Mouse (Mus musculus) lung, postnatal 0 days (tissue): ENCODE measurements around the gene Stk11. TPM values are rescaled to one million over a fixed set of nuclear protein-coding genes. Genes with fewer than 3 reads are reported as not detected.

Experiments
- ATAC-seq: fragments of 200-750 bp; cut with Nextera tagmentation; 2 replicates; pipeline ENCODE4 v1.8.0; 2017; ENCODE audit warnings: moderate library complexity
- DNase-seq: peaks from one replicate; pipeline ENCODE4 v3.0.0-alpha.2; 2016; ENCODE audit warnings: low spot score
- H3K27ac ChIP-seq: fragments of 300-500 bp; sonication (generic); 2 replicates; pipeline ENCODE4 v1.5.1; 2014; ENCODE audit warnings: antibody characterized with exemption, mild to moderate bottlenecking, low read length, mixed read lengths
- H3K27me3 ChIP-seq: fragments of 300-500 bp; sonication (generic); replicated peaks from 2 replicates; pipeline ENCODE4 v1.6.1; 2014; ENCODE audit warnings: low read length, mixed read lengths; ENCODE audit not compliant: insufficient read depth
- H3K36me3 ChIP-seq: fragments of 300-500 bp; sonication (generic); 2 replicates; pipeline ENCODE4 v1.6.1; 2014; ENCODE audit warnings: low read length, mixed read lengths; ENCODE audit not compliant: insufficient read depth
- H3K4me1 ChIP-seq: fragments of 300-500 bp; sonication (generic); 2 replicates; pipeline ENCODE4 v1.6.1; 2014; ENCODE audit warnings: antibody characterized with exemption, low read depth, low read length, mixed read lengths; ENCODE audit not compliant: insufficient read depth
- H3K4me2 ChIP-seq: fragments of 300-500 bp; sonication (generic); replicated peaks from 2 replicates; pipeline ENCODE4 v1.6.1; 2014; ENCODE audit warnings: low read depth, mild to moderate bottlenecking, low read length, moderate library complexity, mixed read lengths
- H3K4me3 ChIP-seq: fragments of 300-500 bp; sonication (generic); 2 replicates; pipeline ENCODE4 v1.5.1; 2014; ENCODE audit warnings: low read depth, low read length
- H3K9ac ChIP-seq: fragments of 300-500 bp; sonication (generic); replicated peaks from 2 replicates; pipeline ENCODE4 v1.6.1; 2014; ENCODE audit warnings: low read depth, mild to moderate bottlenecking
- H3K9me3 ChIP-seq: fragments of 300-500 bp; sonication (generic); 2 replicates; pipeline ENCODE4 v1.6.1; 2016; ENCODE audit warnings: low read length, mixed read lengths
- CTCF ChIP-seq: IDR thresholded peaks from 2 replicates; pipeline ENCODE4 v1.5.1; 2016; ENCODE audit warnings: antibody characterized with exemption, mild to moderate bottlenecking
- EP300 ChIP-seq: IDR thresholded peaks from 2 replicates; pipeline ENCODE4 v1.6.1; 2016; ENCODE audit warnings: antibody characterized with exemption, mild to moderate bottlenecking, control low read depth
- WGBS: fragments of 180-500 bp; shearing (Covaris S2); extraction: QIAGEN DNeasy Blood & Tissue Kit; methylation state at CpG from one replicate; pipeline ENCODE4 v1.1.7; 2014; 5-methylcytosine and 5-hydroxymethylcytosine counted together
- polyA plus RNA-seq: library from polyadenylated mRNA; unstranded; fragments of >200 nt; fragmentation: Nextera tagmentation; extraction: Ambion mirVana; gene quantifications from 2 replicates; pipeline ENCODE4 v1.2.1, GENCODE M21; 2015

Stk11 gene
- polyA plus RNA-seq, 1 experiment from 2014 or later: 19.0 TPM

DNA sequence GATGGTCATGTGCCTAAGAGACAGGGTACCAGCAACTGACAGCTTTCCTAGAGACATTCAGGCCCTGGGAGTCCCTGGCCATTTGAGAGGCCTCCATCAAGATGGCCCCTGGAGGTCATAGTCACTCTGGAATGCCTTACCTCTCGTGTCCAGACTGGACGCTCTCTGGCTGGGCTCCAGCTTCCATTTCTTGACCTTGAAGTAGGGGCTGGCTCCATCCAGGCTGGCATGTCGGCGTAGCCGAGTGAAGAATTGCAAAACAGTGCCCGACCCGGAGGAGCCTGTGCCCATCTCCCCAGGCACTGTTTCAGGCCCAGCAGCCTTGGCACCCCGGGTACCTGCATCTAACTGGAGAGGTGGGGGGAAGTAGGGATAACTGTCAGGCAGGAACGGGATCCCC lies 18.8 kb downstream of the Stk11 start:
- Histone ChIP-seq H3K27ac (no peak overlapping the region), H3K4me1 (peaks cover 7% of the 10 kb centered on the region; the same call in 1 of the 2 replicates), H3K4me3 (no peak overlapping the region), H3K9ac (no peak overlapping the region), H3K9me3 (no peaks in the 10 kb centered on the region), H3K4me2 (no peak overlapping the region), H3K27me3 (peaks cover 11% of the 10 kb centered on the region), H3K36me3 (no peaks in the 10 kb centered on the region; the same call in 1 of the 2 replicates)
- TF ChIP-seq EP300 (no peak), CTCF (no peak)
- 73% methylated on average over 7 of the region's 9 CpGs for WGBS
- DNase-seq: no peak
- no peak for ATAC-seq

DNA sequence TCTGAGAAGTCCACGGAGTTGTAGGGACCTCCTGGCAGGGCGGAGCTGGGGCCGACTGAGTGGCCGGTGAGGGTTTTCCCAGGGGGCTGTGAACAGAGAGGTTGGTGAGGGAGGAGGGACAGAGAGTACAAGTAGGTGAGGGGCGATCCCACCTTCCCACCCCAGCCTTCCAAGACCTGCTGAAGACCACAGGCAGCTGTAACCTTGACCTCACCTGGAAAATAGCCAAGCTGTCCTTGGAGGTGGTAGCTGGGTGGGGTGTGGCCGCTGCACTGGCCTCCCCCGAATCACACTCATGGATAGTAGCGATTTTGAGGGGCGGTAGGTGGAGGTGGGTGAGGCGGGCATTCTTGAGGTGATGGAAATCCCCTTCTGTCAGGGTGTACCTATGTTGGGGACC lies 19.6 kb downstream of the Stk11 start:
- DNase-seq: no peak
- Histone ChIP-seq H3K4me3 (no peak overlapping the region), H3K4me1 (peaks cover 7% of the 10 kb centered on the region; the same call in 1 of the 2 replicates), H3K4me2 (no peak overlapping the region), H3K9ac (no peak overlapping the region), H3K36me3 (no peaks in the 10 kb centered on the region), H3K27me3 (peaks cover 15% of the 10 kb centered on the region), H3K9me3 (no peaks in the 10 kb centered on the region), H3K27ac (no peak overlapping the region)
- no peak for TF ChIP-seq CTCF
- no peak for TF ChIP-seq EP300
- 81% methylated on average over 10 of the region's 10 CpGs for WGBS
- ATAC-seq: no peak

DNA sequence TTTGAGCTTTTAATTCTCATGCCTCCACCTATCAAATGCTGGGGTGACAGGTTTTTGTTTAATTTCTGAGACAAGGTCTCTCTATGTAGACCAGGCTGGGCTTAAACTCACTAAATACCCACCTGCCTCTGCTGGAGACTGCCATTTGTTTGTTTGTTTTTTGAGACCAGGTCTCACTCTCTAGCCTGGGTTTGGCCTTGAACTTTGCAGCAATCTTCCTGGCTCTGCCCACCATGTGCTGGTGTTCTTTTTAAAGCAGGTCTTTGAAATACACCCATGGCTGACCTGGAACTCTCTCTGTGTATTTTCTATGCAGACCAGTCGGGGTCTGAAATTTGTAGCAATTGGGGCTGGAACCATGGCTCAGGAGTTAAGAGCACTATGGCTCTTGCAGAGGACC lies 20.0 kb downstream of the Stk11 start:
- Histone ChIP-seq H3K9ac (no peak overlapping the region), H3K27ac (no peak overlapping the region), H3K36me3 (no peaks in the 10 kb centered on the region), H3K4me3 (no peak overlapping the region), H3K4me1 (peaks cover 7% of the 10 kb centered on the region; the same call in 1 of the 2 replicates), H3K9me3 (no peaks in the 10 kb centered on the region), H3K27me3 (peaks cover 15% of the 10 kb centered on the region), H3K4me2 (no peak overlapping the region)
- no peak for TF ChIP-seq CTCF
- no peak for TF ChIP-seq EP300
- DNase-seq: no peak
- ATAC-seq: no peak
- WGBS: 86% methylated on average over 1 of the region's 1 CpGs

DNA sequence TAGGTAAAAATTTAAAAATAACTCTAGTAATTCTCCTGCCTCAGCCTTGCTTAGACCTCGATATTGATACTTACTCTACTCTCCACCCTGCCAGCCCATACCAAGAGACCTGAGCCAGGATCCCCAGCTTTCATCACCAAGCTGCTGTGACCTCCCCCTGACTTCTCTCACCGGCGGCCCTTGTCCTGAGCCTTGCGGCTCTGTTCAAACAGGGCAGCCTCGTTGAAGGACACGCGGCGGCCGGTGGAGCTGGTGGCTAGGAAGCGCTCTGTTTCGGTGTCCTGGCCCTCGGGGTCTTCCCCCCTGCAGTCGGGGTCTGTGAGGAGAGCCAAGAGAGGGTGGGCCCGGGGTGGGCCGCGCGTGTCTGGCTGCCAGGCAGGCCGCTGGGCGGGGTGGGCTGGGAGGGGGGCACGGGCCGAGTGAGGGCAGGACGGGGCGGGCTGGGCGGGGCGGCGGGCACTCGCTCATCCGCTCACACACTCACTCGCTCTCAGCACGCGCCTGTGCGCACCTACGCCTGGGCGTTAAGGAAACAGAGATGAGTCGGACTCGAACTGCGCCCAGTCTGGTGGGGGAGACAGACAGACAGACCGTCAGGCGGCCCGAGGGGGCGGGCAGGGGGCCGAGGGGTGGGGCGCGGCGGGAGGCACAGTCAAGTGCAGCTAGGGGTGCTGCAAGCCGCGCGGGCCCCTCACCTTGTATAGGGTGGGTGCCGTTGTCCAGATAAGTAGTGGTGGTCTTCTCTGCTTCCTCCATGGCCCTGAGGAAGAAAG lies 20.8 kb downstream of the Stk11 start:
- Histone ChIP-seq H3K27ac (peak overlapping the region; percentile 57), H3K4me1 (peaks cover 7% of the 10 kb centered on the region; the same call in 1 of the 2 replicates), H3K4me3 (peak overlapping the region; percentile 23), H3K36me3 (no peaks in the 10 kb centered on the region), H3K4me2 (peak overlapping the region; percentile 98), H3K9ac (no peak overlapping the region), H3K27me3 (peaks cover 15% of the 10 kb centered on the region), H3K9me3 (no peaks in the 10 kb centered on the region)
- DNase-seq (no peak), ATAC-seq (no peak)
- TF ChIP-seq EP300 (no peak), CTCF (no peak)
- 18% methylated on average over 38 of the region's 49 CpGs for WGBS

DNA sequence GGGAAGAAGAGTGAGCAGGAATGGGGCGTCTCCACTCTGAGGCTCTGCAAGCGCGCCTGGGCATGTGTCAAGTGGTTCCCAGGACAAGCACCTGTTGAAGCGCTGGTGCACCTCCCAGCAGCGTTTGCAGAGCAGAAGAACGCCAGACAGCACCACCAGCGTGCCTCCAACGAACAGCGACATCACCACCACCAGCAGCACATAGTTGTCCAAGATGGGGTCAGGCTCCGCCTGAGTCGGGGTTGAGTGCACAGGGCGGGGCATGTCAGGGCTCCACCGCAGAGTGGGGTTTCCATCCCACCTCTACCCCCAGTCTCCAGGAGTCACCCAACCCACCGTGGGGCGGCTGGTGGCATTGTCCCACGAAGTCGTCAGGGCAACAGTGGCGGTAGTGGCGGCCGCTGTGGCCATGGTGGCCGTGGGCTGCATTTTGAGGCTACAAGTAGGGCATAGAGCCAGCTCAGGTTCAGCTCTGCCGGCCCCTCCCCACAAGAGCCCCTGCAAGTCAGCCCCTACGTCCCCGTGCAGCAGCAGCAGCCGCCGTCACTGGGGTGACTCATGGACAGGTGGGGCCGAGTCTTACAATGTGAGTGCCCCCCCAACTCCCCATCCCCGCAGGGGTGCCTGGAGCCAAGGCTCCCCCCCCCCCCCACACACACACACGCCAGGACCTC lies 21.5 kb downstream of the Stk11 start:
- ATAC-seq (peak; percentile 25), DNase-seq (peak; percentile 76)
- no peak overlapping the region for H3K9ac ChIP-seq
- H3K27me3 ChIP-seq: peaks cover 15% of the 10 kb centered on the region
- no peaks in the 10 kb centered on the region for H3K9me3 ChIP-seq
- H3K4me3 ChIP-seq: peak overlapping the region; percentile 23
- peaks cover 7% of the 10 kb centered on the region; the same call in 1 of the 2 replicates for H3K4me1 ChIP-seq
- no peaks in the 10 kb centered on the region for H3K36me3 ChIP-seq
- peak overlapping the region; percentile 98 for H3K4me2 ChIP-seq
- peak overlapping the region; percentile 57 for H3K27ac ChIP-seq
- 3% methylated on average over 26 of the region's 29 CpGs for WGBS
- TF ChIP-seq CTCF (no peak), EP300 (0 out of 2 replicates have a peak, but pooled peaks have one; percentile 27)
